Mouse (Mus musculus) embryonic facial prominence, embryonic 14.5 days (tissue): ENCODE measurements around the gene Efcab3. TPM values are rescaled to one million over a fixed set of nuclear protein-coding genes. Genes with fewer than 3 reads are reported as not detected.
"Not testable (repeated sequence)": the region's sequence is repeated elsewhere in the genome, so short reads cannot be mapped to it uniquely, and the experiment has no call there.

Experiments used
- ATAC-seq: fragments of 200-750 bp; cut with Nextera tagmentation; 2 replicates; pipeline ENCODE4 v1.8.0; 2017; ENCODE audit warnings: low read depth, moderate number of reproducible peaks, moderate TSS enrichment
- DNase-seq: peaks from one replicate; pipeline ENCODE4 v3.0.0-alpha.2; 2015; ENCODE audit warnings: low spot score
- H3K27ac ChIP-seq: fragments of 300-500 bp; sonication (generic); replicated peaks from 2 replicates; pipeline ENCODE4 v1.5.1; 2014; ENCODE audit warnings: low read depth, mild to moderate bottlenecking, low read length, moderate library complexity
- H3K27me3 ChIP-seq: fragments of 300-500 bp; sonication (generic); replicated peaks from 2 replicates; pipeline ENCODE4 v1.6.1; 2014; ENCODE audit warnings: low read length; ENCODE audit not compliant: control insufficient read depth, insufficient read depth
- H3K36me3 ChIP-seq: fragments of 300-500 bp; sonication (generic); 2 replicates; pipeline ENCODE4 v1.6.1; 2014; ENCODE audit warnings: low read length, mixed read lengths; ENCODE audit not compliant: control insufficient read depth, insufficient read depth
- H3K4me1 ChIP-seq: fragments of 300-500 bp; sonication (generic); 2 replicates; pipeline ENCODE4 v1.6.1; 2014; ENCODE audit warnings: antibody characterized with exemption, low read length; ENCODE audit not compliant: control insufficient read depth, insufficient read depth
- H3K4me2 ChIP-seq: fragments of 300-500 bp; sonication (generic); 2 replicates; pipeline ENCODE4 v1.6.1; 2014; ENCODE audit warnings: low read depth, mild to moderate bottlenecking, low read length, moderate library complexity, mixed read lengths
- H3K4me3 ChIP-seq: fragments of 300-500 bp; sonication (generic); 2 replicates; pipeline ENCODE4 v1.5.1; 2014; ENCODE audit warnings: low read depth, mild to moderate bottlenecking, low read length
- H3K9ac ChIP-seq: fragments of 300-500 bp; sonication (generic); 2 replicates; pipeline ENCODE4 v1.6.1; 2014; ENCODE audit warnings: low read depth, mild to moderate bottlenecking, low read length, moderate library complexity, mixed read lengths
- H3K9me3 ChIP-seq: fragments of 300-500 bp; sonication (generic); 2 replicates; pipeline ENCODE4 v1.6.1; 2016; ENCODE audit warnings: low read length; ENCODE audit not compliant: control insufficient read depth
- WGBS: fragments of 180-500 bp; shearing (Covaris S2); extraction: QIAGEN DNeasy Blood & Tissue Kit; methylation state at CpG from one replicate; pipeline ENCODE4 v1.1.7; 2014; 5-methylcytosine and 5-hydroxymethylcytosine counted together
- polyA plus RNA-seq: library from polyadenylated mRNA; unstranded; fragments of >200 nt; fragmentation: Nextera tagmentation; extraction: Ambion mirVana; gene quantifications from 2 replicates; pipeline ENCODE4 v1.2.1, GENCODE M21; 2014

Efcab3 gene
- polyA plus RNA-seq, 1 experiment from 2014 or later: not detected

DNA sequence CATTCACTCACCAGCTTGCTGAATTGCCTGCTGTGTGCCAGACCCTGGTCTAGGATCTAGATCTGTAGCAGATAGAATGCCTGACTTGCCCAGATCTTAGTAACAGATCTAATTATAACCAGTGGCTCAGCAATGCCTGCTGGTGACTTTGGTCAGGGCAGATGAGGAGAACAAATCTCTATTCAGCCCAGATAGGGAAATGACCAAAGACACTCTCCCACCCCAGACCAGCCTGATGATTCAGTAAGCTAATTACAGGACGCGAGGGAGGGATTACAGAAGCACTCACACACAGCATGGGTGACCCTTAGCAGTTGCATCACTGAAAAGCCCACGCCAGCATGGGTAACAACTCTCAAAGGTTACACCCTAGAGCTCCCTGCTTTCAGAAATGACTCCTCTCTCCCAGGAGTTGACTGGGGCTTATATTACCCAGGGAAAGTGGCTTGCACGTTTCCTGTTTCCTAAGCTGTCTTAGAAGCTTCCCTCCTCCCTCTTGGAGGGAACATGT is 57.2 kb downstream of the Efcab3 start:
- Histone ChIP-seq H3K9me3 (no peaks in the 10 kb centered on the region), H3K4me3 (no peak overlapping the region), H3K27me3 (no peaks in the 10 kb centered on the region), H3K9ac (no peak overlapping the region), H3K4me1 (no peaks in the 10 kb centered on the region), H3K27ac (no peak overlapping the region), H3K4me2 (no peak overlapping the region), H3K36me3 (no peaks in the 10 kb centered on the region)
- ATAC-seq: no peak
- DNase-seq: peak; percentile 2
- 22% methylated on average over 4 of the region's 4 CpGs for WGBS

DNA sequence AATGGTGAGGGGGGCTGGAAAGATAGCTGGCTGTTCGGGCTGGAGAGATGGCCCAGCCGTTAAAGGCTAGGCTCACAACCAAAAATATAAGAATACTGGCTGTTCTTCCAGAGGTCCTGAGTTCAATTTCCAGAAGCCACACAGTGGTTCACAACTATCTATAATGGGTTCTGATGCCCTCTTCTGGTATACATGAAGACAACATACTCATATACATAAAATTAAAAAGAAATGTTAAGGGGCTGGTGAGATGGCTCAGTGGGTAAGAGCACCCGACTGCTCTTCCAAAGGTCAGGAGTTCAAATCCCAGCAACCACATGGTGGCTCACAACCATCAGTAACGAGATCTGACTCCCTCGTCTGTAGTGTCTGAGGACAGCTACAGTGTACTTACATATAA is 58.4 kb downstream of the Efcab3 start:
- not testable (repeated sequence) for DNase-seq, H3K9me3 ChIP-seq, ATAC-seq, H3K36me3 ChIP-seq, H3K27ac ChIP-seq, H3K27me3 ChIP-seq, H3K9ac ChIP-seq, H3K4me1 ChIP-seq, H3K4me3 ChIP-seq, H3K4me2 ChIP-seq
- WGBS: 73% methylated on average over 5 of the region's 5 CpGs

DNA sequence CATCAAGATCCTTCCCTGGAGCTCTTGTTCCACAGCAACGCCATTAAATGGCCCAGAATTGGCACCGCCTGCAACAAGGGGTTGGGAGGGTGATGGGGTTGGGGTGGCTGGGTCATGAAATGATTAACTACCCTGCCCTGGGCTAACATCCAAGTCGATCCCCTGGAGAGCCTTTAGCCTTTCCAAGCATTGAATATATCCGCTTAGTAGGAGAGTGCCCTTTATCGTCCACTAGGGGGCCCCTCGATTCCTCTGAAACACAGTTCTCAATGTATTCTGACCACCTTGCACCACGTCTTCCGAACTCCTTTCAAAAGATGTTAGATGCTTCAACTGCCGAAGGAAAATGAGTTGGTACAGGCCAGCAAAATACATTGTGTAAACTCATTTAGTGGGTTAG is 60.6 kb downstream of the Efcab3 start:
- H3K4me3 ChIP-seq: no peak overlapping the region
- DNase-seq: peak; percentile 68
- no peak overlapping the region for H3K27ac ChIP-seq
- H3K36me3 ChIP-seq: 0 out of 2 replicates have a peak, but pooled peaks cover 4% of the 10 kb centered on the region
- WGBS: 3% methylated on average over 9 of the region's 9 CpGs
- no peaks in the 10 kb centered on the region for H3K9me3 ChIP-seq
- H3K9ac ChIP-seq: no peak overlapping the region
- no peak for ATAC-seq
- H3K27me3 ChIP-seq: no peaks in the 10 kb centered on the region
- H3K4me1 ChIP-seq: peaks cover 11% of the 10 kb centered on the region
- no peak overlapping the region for H3K4me2 ChIP-seq

DNA sequence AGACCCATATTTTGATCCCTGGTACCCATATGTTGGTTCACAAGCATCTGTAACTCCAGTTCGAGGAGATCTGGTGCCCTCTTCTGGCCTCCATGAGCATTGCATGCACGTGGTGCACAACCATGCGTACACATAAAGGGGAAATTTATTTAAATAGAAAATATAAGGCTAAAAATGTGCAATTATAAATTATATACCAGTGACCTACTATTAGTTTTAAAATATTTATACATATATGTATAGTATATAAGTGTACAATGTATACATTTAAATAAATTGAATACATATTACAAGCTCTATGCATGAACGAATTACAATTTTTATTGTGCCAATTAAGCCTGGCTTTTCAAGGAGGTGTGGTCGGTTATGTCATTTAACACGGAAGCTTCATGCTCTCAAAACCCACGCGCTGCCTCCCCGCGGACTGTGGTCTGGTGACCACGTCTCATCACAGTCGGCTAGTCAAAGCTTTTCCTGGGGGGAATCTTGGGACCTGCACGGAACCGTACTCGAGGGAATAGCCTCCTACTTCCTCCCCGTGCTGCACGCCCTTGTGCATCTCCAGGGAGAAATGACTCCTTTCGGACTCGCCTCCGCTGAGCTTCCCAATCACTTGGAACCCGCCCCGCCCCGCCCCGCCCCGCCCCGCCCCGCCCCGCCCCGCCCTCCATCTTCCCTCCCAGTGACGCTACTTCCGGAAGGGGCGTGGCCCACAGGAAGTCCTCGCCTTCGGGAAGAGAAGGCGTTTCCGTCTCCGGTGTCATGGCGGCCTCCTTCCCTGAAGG is 62.5 kb downstream of the Efcab3 start, which contains the start of gene Mettl2:
Mettl2 (plus strand) TSS at position 691 of the 785 bp plus-strand sequence.
- H3K4me3 ChIP-seq: peak within 1 kb of the TSS; percentile 100
- WGBS: 2% methylated on average over 29 of the region's 38 CpGs
- peak; percentile 95 for DNase-seq
- no peaks in the 10 kb centered on the region for H3K9me3 ChIP-seq
- peak within 1 kb of the TSS; percentile 77 for H3K9ac ChIP-seq
- peak within 1 kb of the TSS; percentile 94 for H3K4me2 ChIP-seq
- no peaks in the 10 kb centered on the region for H3K27me3 ChIP-seq
- H3K27ac ChIP-seq: peak within 1 kb of the TSS; percentile 61; the same call in 1 of the 2 replicates
- H3K4me1 ChIP-seq: peaks cover 11% of the 10 kb centered on the region
- ATAC-seq: peak; percentile 92
- peaks cover 23% of the 10 kb centered on the region for H3K36me3 ChIP-seq

DNA sequence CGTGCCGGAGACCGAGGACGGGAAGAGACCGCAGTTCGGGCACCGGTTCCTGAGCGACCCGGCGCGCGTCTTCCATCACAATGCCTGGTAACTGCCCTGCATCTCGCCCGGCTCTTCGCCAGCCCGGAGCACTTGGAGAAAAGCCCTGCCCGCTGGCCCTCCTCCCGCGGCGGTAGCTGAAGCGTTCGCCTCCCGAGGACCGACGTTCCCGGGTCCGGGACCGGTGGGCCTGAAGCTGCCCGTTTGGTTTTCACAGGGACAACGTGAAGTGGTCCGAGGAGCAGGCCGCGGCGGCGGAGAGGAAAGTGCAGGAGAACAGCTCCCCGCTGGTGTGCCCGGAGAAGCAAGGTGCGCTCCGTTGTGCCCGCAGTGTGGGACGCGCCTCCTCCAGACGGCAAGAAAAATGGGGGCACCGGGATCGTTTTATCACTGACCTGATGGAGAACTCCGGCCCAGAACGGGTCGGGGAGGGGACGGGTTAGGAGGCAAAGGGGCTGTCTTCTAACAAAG is 63.2 kb downstream of the Efcab3 start:
- Histone ChIP-seq H3K36me3 (peaks cover 29% of the 10 kb centered on the region), H3K4me3 (peak overlapping the region; percentile 100), H3K9ac (peak overlapping the region; percentile 77), H3K4me2 (peak overlapping the region; percentile 94), H3K27ac (no peak overlapping the region), H3K4me1 (peaks cover 11% of the 10 kb centered on the region), H3K27me3 (no peaks in the 10 kb centered on the region), H3K9me3 (no peaks in the 10 kb centered on the region)
- no peak; the same call in 1 of the 2 replicates for ATAC-seq
- WGBS: under 1% methylated on average over 39 of the region's 49 CpGs
- DNase-seq: no peak

DNA sequence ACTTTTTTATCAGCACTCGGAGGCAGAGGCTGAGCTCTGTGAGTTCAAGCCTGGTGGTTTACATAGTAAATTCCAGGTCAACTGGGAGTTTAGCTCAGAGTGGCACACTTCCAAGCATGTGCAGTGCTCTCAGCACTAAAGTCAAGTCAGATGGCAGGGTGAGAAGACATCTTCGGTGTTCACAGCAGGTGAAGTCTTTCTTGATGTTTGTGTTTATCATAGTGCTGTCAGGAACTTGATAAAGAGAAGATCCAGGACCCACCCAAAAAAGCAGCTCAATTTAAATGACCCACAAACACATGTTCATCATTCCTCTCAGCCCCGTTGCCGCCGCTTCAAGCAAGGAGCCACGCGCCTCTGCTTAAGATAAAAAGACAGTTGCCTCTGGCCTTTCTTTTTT is 72.3 kb downstream of the Efcab3 start:
- no peaks in the 10 kb centered on the region for H3K27me3 ChIP-seq
- no peak for ATAC-seq
- H3K9ac ChIP-seq: no peak overlapping the region
- H3K27ac ChIP-seq: no peak overlapping the region
- no peaks in the 10 kb centered on the region for H3K9me3 ChIP-seq
- no peak overlapping the region for H3K4me3 ChIP-seq
- H3K36me3 ChIP-seq: peaks cover 97% of the 10 kb centered on the region
- no peak overlapping the region for H3K4me2 ChIP-seq
- WGBS: 92% methylated on average over 7 of the region's 7 CpGs
- no peak for DNase-seq
- no peaks in the 10 kb centered on the region for H3K4me1 ChIP-seq

DNA sequence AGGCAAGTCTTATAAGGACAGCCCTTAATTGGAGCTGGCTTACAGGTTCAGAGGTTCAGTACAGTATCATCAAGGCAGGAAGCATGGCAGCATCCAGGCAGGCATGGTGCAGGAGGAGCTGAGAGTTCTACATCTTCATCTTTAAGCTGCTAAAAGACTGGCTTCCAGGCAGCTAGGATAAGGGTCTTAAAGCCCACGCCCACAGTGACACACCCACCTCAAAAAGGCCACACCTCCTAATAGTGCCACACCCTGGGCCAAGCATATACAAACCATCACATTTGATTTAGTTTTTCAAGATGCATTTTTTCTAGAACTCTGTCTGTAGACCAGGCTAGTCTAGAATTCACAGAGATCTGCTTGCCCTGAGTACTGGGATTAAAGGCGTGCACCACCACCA is 73.9 kb downstream of the Efcab3 start:
- WGBS: 86% methylated on average over 2 of the region's 2 CpGs
- H3K27ac ChIP-seq, DNase-seq, H3K9me3 ChIP-seq, H3K9ac ChIP-seq, H3K4me1 ChIP-seq, H3K4me3 ChIP-seq, H3K4me2 ChIP-seq, ATAC-seq, H3K27me3 ChIP-seq: not testable (repeated sequence)
- H3K36me3 ChIP-seq: peaks cover 87% of the 10 kb centered on the region

DNA sequence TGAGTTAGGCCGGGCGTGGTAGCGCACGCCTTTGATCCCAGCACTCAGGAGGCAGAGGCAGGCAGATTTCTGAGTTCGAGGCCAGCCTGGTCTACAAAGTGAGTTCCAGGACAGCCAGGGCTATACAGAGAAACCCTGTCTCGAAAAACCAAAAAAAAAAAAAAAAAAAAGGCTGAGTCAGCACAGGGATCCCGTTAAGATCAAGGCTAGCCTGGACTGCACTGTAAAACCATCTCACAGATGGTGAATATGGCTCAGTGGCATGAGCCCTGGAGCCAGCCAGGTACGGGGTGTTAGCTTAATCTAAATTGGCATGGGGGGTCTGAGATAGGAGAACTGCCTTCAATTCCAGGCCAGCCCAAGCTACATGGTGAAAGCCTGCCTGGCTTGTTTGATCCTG is 77.1 kb downstream of the Efcab3 start:
- H3K9me3 ChIP-seq: not testable (repeated sequence)
- 99% methylated on average over 7 of the region's 8 CpGs for WGBS

More for the DNA sequence above, 77.1 kb downstream of the Efcab3 start:
- H3K27ac ChIP-seq, H3K27me3 ChIP-seq, H3K4me1 ChIP-seq, H3K9ac ChIP-seq, DNase-seq, H3K4me3 ChIP-seq, ATAC-seq, H3K4me2 ChIP-seq: not testable (repeated sequence)
- peaks cover 55% of the 10 kb centered on the region for H3K36me3 ChIP-seq
